Comparison of ENCODE assay signal across 9 mouse cellular contexts in genomic region chr2:119745281-119745680, GRCm38 (mm10). TPM values are rescaled to one million over a fixed set of nuclear protein-coding genes. Genes with fewer than 3 reads are reported as not detected.
DNase-seq lines count a peak whose midpoint lies in the region; ATAC-seq lines count a peak whose summit lies in the region.
"Had no signal": no experiment of that assay in that cellular context is flagged by ENCODE, and none has a peak within 500 bp of the region (broad histone marks: within the 10 kb centered on the region; RNA-seq: fewer than 3 reads in every experiment).

No protein-coding gene starts in this region.

- DNase-seq in heart, adult 11 months: peak; percentile 84
- no peak for DNase-seq in heart, postnatal 25 days (ENCODE audit: low spot score)
- DNase-seq in 3T3-L1 (ENCODE audit: low read depth, low spot score) (peak; percentile 44), ZHBTc4 (ENCODE audit: low read depth, low spot score) (peak; percentile 51)
- DNase-seq in spleen, postnatal 14 days (ENCODE audit: low spot score in 2 of 2): no peak
- DNase-seq in gastrocnemius, postnatal 10 days: no peak
- DNase-seq in spleen, adult 12 weeks (ENCODE audit: low spot score): no peak

- peaks cover 81% of the 10 kb centered on the region for H3K27me3 ChIP-seq in liver, embryonic 12.5 days (replicated peaks)

- WGBS in liver, embryonic 12.5 days (ENCODE audit: insufficient replicate concordance): 8% methylated on average over 1 of the region's 1 CpGs

- no peak overlapping the region for H3K4me3 ChIP-seq in liver, embryonic 12.5 days

- no peak overlapping the region for H3K9ac ChIP-seq in liver, embryonic 12.5 days

- H3K27ac ChIP-seq in liver, embryonic 12.5 days: peak overlapping the region; percentile 34; the same call in 1 of the 2 replicates

- H3K9me3 ChIP-seq in liver, embryonic 12.5 days (replicated peaks): no peaks in the 10 kb centered on the region

- no peaks in the 10 kb centered on the region for H3K36me3 ChIP-seq in liver, embryonic 12.5 days

- intact Hi-C loops in heart, postnatal 25 days (cut with DNase I): no loop called here

- H3K4me2 ChIP-seq in liver, embryonic 12.5 days: peak overlapping the region; percentile 97; the same call in 1 of the 2 replicates

- no peak for ATAC-seq in liver, embryonic 12.5 days

- H3K4me1 ChIP-seq in liver, embryonic 12.5 days: peaks cover 56% of the 10 kb centered on the region

RNA-seq across cellular contexts. Expression of gene Itpka, which starts 3.1 kb away (rescaled TPM):
- total RNA-seq in heart, postnatal 25 days (2021): under 1 TPM; 0.57 to 0.78 TPM
- polyA plus RNA-seq in liver, embryonic 12.5 days (2016; fragmentation: Nextera tagmentation; extraction: Ambion mirVana): 3.8 and 4.1 TPM in 2 replicates
- total RNA-seq in gastrocnemius, postnatal 10 days (2021): under 1 TPM; 0.18 to 0.26 TPM

RNA-seq across cellular contexts. Expression of gene Ltk, which starts 14.9 kb away (rescaled TPM):
- not detected for total RNA-seq in heart, postnatal 25 days (2021)
- 0.19 TPM in 1 of 2 replicates, not detected in the other for polyA plus RNA-seq in liver, embryonic 12.5 days (2016; fragmentation: Nextera tagmentation; extraction: Ambion mirVana)
- total RNA-seq in gastrocnemius, postnatal 10 days (2021): not detected
- polyA plus RNA-seq: erythroblast, embryonic 14.5 days had no signal

RNA-seq across cellular contexts. Expression of gene Rpap1, which starts 42.1 kb away (rescaled TPM):
- total RNA-seq in heart, postnatal 25 days (2021): 10 to 100 TPM; 13.7 to 14.2 TPM
- 17.4 and 17.8 TPM in 2 replicates for polyA plus RNA-seq in liver, embryonic 12.5 days (2016; fragmentation: Nextera tagmentation; extraction: Ambion mirVana)
- total RNA-seq in gastrocnemius, postnatal 10 days (2021): 10 to 100 TPM; 14.2 to 14.5 TPM

RNA-seq across cellular contexts. Expression of gene Tyro3, which starts 52.3 kb away (rescaled TPM):
- 1 to 10 TPM; 1.2 to 1.3 TPM for total RNA-seq in heart, postnatal 25 days (2021)
- 2.5 and 3.1 TPM in 2 replicates for polyA plus RNA-seq in liver, embryonic 12.5 days (2016; fragmentation: Nextera tagmentation; extraction: Ambion mirVana)
- 1 to 10 TPM; 3.6 to 5.1 TPM for total RNA-seq in gastrocnemius, postnatal 10 days (2021)
- polyA plus RNA-seq: erythroblast, embryonic 14.5 days had no signal

Comparison
In these comparisons a context has a peak if more than half of its experiments do, and no peak if none do; other contexts are left out.
1. DNase-seq: peak in heart, adult 11 months (single experiment), 3T3-L1 (single experiment) and ZHBTc4 (single experiment); none in heart, postnatal 25 days (single experiment), spleen, postnatal 14 days (0 of 2), gastrocnemius, postnatal 10 days (single experiment) and spleen, adult 12 weeks (single experiment).